Mouse (Mus musculus) activated CD4-positive, CD25-positive, alpha-beta regulatory T cell (primary cell): ENCODE measurements around the gene Cnep1r1. TPM values are rescaled to one million over a fixed set of nuclear protein-coding genes. Genes with fewer than 3 reads are reported as not detected.

ENCODE experiments used
- polyA plus RNA-seq, 2 experiments: library from polyadenylated mRNA; unstranded; fragments of 100-300 nt; shearing (Covaris generic); gene quantifications; one replicate each; pipeline ENCODE4 v1.2.1; 2017

Cnep1r1 gene
- 10 to 100 TPM; 36.4 to 38.9 TPM for polyA plus RNA-seq

DNA sequence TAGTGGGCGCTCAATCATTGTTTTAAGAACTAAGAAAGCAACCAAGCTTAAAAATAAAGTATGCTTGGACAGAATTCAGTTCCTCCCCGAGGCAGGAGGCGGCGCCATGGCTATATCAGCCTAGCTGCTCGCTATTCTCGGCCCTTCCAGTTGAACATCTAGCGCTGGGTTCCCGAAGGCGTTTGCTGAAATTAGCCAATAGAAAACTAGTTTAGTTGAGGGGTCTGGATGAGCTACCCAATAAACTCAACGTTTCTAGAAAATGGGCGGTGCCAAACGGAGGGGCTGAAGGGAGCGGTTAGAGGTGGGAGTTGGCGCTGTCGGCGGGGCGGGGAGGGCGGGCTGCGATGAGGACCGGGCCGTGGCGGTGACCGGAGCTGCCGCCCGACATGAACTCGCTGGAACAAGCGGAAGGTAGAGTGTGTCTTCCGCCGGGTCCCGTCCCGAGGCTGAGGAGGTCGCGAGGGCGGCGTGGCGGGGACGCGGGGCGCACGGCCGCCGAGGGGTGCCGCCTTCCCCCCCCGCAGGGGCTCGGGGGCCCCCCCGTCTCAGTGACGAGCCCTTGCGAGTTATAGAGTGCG lies at the start of gene Cnep1r1:
Cnep1r1 (plus strand) TSS at position 314 of the 581 bp plus-strand sequence.

DNA sequence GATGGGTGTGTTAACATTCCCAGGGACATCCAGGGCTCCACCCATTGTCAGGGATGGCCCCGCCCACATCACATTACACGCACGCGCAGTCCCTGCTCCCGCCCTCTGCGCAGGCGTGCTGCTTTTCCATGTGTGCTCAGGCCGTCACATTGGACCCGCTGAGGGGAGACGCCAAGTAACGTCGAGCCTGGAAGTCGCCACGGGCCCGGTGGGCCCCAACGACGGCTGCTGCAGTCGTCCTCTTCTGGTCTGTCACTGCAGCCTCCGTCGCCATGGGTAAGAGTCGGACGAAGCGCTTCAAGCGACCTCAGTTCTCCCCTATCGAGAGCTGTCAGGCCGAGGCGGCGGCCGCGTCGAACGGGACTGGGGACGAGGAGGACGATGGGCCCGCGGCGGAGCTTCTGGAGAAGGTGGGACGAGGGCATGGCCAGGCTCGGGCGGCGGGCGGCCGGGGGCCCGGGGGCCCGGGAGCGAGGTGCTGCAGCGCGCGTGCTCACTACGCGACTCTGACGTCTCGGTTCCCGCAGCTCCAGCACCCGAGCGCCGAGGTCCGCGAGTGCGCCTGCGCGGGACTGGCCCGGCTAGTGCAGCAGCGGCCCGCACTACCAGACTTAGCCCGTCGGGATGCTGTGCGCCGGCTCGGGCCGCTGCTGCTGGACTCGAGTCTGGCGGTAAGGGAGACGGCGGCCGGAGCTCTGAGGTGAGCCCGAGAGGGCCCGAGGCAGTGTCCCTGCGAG lies 19.3 kb downstream of the Cnep1r1 start, which contains the start of gene Heatr3:
Heatr3 (plus strand) TSS at position 108 of the 737 bp plus-strand sequence.

Other genes with a start within 250 kb of the Cnep1r1 start
- gene Zfp423, start 159.2 kb upstream of the Cnep1r1 start, polyA plus RNA-seq: under 1 TPM; 0.25 to 0.32 TPM
- gene Heatr3, start 19.1 kb downstream of the Cnep1r1 start, polyA plus RNA-seq: 10 to 100 TPM; 29.5 to 43.0 TPM
- 10 to 100 TPM; 30.3 to 51.2 TPM for gene Tent4b, start 80.4 kb downstream of the Cnep1r1 start, polyA plus RNA-seq
- gene Adcy7, start 153.6 kb downstream of the Cnep1r1 start, polyA plus RNA-seq: 100 to 1,000 TPM in 1 of 2 experiments, 10 to 100 TPM in 1; 69.1 to 154 TPM
- gene Brd7, start 243.4 kb downstream of the Cnep1r1 start, polyA plus RNA-seq: 10 to 100 TPM; 66.7 to 72.2 TPM